Mouse (Mus musculus): ENCODE results near the gene Evx1.

GRCm38 (mm10) chr6:52317461-52318180 lies 4.3 kb downstream of the Evx1 start:
- TF ChIP-seq CTCF (IDR thresholded peaks at IDR 0.05; ENCODE audit: control insufficient read depth, insufficient read depth, insufficient replicate concordance, low read depth, low read length) (no peak), POLR2A (IDR thresholded peaks at IDR 0.05; ENCODE audit: control insufficient read depth, low read depth, low read length) (no peak)
